Mouse (Mus musculus): ENCODE data around the gene Atp8a2.

GRCm38 (mm10) chr14:59604002-59604645 lies 592.9 kb downstream of the Atp8a2 start:
- TF ChIP-seq CTCF (conservative IDR thresholded peaks at IDR 0.05; ENCODE audit: insufficient read depth, insufficient read length, low read depth, low read length) = peak; percentile 21; the same call in 1 of the 2 replicates
- no peak for TF ChIP-seq POLR2A (IDR thresholded peaks at IDR 0.05; ENCODE audit: low read depth, low read length)

All from kidney, adult 2 months (tissue).